Mouse (Mus musculus) spleen, adult 2 months (tissue): Measurements from ENCODE around the gene Npepps.

Source experiments
- CTCF ChIP-seq: fragments of 200-500 bp; IDR thresholded peaks from 2 replicates; pipeline ENCODE4 v1.5.1; 2011; ENCODE audit warnings: mild to moderate bottlenecking, inconsistent platforms; ENCODE audit not compliant: insufficient read depth, insufficient read length, insufficient replicate concordance; ENCODE audit errors: extremely low read depth
- POLR2A ChIP-seq: fragments of 200-500 bp; IDR thresholded peaks from 2 replicates; pipeline ENCODE4 v1.6.1; 2011; ENCODE audit warnings: low read depth, low read length, inconsistent platforms

- no peak for TF ChIP-seq CTCF
- TF ChIP-seq POLR2A = no peak
Observed at GRCm38 (mm10) chr11:97214411-97214810, 66.0 kb downstream of the Npepps start.
